Mouse (Mus musculus) limb, embryonic 13.5 days (tissue): ENCODE measurements around the gene Slc25a17. TPM values are rescaled to one million over a fixed set of nuclear protein-coding genes. Genes with fewer than 3 reads are reported as not detected.

ENCODE experiments used
- ATAC-seq: fragments of 200-750 bp; cut with Nextera tagmentation; 2 replicates; pipeline ENCODE4 v1.8.0; 2017; ENCODE audit warnings: low read depth, moderate number of reproducible peaks, moderate TSS enrichment; ENCODE audit not compliant: low FRiP score
- H3K27ac ChIP-seq: fragments of 300-500 bp; sonication (generic); 2 replicates; pipeline ENCODE4 v1.5.1; 2015; ENCODE audit warnings: inconsistent platforms, mild to moderate bottlenecking, moderate library complexity
- H3K27me3 ChIP-seq: fragments of 300-500 bp; sonication (generic); 2 replicates; pipeline ENCODE4 v1.6.1; 2015; ENCODE audit warnings: mild to moderate bottlenecking, inconsistent platforms
- H3K36me3 ChIP-seq: fragments of 300-500 bp; sonication (generic); 2 replicates; pipeline ENCODE4 v1.6.1; 2015; ENCODE audit warnings: inconsistent platforms, mild to moderate bottlenecking, moderate library complexity
- H3K4me1 ChIP-seq: fragments of 300-500 bp; sonication (generic); 2 replicates; pipeline ENCODE4 v1.6.1; 2015; ENCODE audit warnings: inconsistent platforms
- H3K4me2 ChIP-seq: fragments of 300-500 bp; sonication (generic); replicated peaks from 2 replicates; pipeline ENCODE4 v1.6.1; 2015; ENCODE audit warnings: inconsistent platforms, mild to moderate bottlenecking, moderate library complexity
- H3K4me3 ChIP-seq: fragments of 300-500 bp; sonication (generic); 2 replicates; pipeline ENCODE4 v1.5.1; 2015; ENCODE audit warnings: moderate library complexity, mild to moderate bottlenecking, inconsistent platforms
- H3K9ac ChIP-seq: fragments of 300-500 bp; sonication (generic); 2 replicates; pipeline ENCODE4 v1.6.1; 2015; ENCODE audit warnings: mild to moderate bottlenecking, inconsistent platforms
- H3K9me3 ChIP-seq: fragments of 300-500 bp; sonication (generic); 2 replicates; pipeline ENCODE4 v1.6.1; 2016; ENCODE audit warnings: inconsistent platforms
- WGBS: fragments of 180-500 bp; shearing (Covaris S2); methylation state at CpG from one replicate; pipeline ENCODE4 v1.1.7; 2015; 5-methylcytosine and 5-hydroxymethylcytosine counted together
- polyA plus RNA-seq: library from polyadenylated mRNA; unstranded; fragments of >200 nt; fragmentation: Nextera tagmentation; extraction: Ambion mirVana; gene quantifications from 2 replicates; pipeline ENCODE4 v1.2.1, GENCODE M21; 2015

Slc25a17 gene
- polyA plus RNA-seq, 1 experiment from 2014 or later = 117 TPM

- H3K4me2 ChIP-seq = no peak overlapping the region
- no peaks in the 10 kb centered on the region for H3K27me3 ChIP-seq
- H3K27ac ChIP-seq = no peak overlapping the region
- peaks cover 91% of the 10 kb centered on the region for H3K36me3 ChIP-seq
- no peak for ATAC-seq
- no peak overlapping the region for H3K4me3 ChIP-seq
- H3K9me3 ChIP-seq = no peaks in the 10 kb centered on the region
- H3K4me1 ChIP-seq = no peaks in the 10 kb centered on the region
- no peak overlapping the region for H3K9ac ChIP-seq
- WGBS = 93% methylated on average over 1 of the region's 1 CpGs
Observed at GRCm38 (mm10) chr15:81368601-81369000, 8.0 kb upstream of the Slc25a17 start.

- Histone ChIP-seq H3K9ac (no peak overlapping the region; the same call in 1 of the 2 replicates), H3K36me3 (peaks cover 78% of the 10 kb centered on the region), H3K27ac (no peak overlapping the region), H3K4me2 (no peak overlapping the region), H3K9me3 (no peaks in the 10 kb centered on the region), H3K4me3 (no peak overlapping the region), H3K27me3 (no peaks in the 10 kb centered on the region), H3K4me1 (peaks cover 6% of the 10 kb centered on the region; the same call in 1 of the 2 replicates)
- 81% methylated on average over 4 of the region's 4 CpGs for WGBS
- ATAC-seq = no peak
Observed at GRCm38 (mm10) chr15:81366241-81366640, 5.6 kb upstream of the Slc25a17 start.

GRCm38 (mm10) chr15:81365246-81365645 is 4.6 kb upstream of the Slc25a17 start:
- Histone ChIP-seq H3K27ac (no peak overlapping the region), H3K9ac (no peak overlapping the region), H3K4me1 (peaks cover 11% of the 10 kb centered on the region; the same call in 1 of the 2 replicates), H3K9me3 (no peaks in the 10 kb centered on the region), H3K27me3 (no peaks in the 10 kb centered on the region), H3K4me2 (no peak overlapping the region), H3K4me3 (no peak overlapping the region), H3K36me3 (peaks cover 71% of the 10 kb centered on the region)
- WGBS = 87% methylated on average over 8 of the region's 8 CpGs
- ATAC-seq = no peak

GRCm38 (mm10) chr15:81364271-81364670 is 3.7 kb upstream of the Slc25a17 start:
- WGBS = 87% methylated on average over 1 of the region's 1 CpGs
- peaks cover 62% of the 10 kb centered on the region for H3K36me3 ChIP-seq

GRCm38 (mm10) chr15:81362501-81362900 is 1.9 kb upstream of the Slc25a17 start:
- H3K4me3 ChIP-seq = no peak overlapping the region
- no peak for ATAC-seq
- 61% methylated on average over 1 of the region's 1 CpGs for WGBS
- no peak overlapping the region for H3K27ac ChIP-seq
- no peaks in the 10 kb centered on the region for H3K27me3 ChIP-seq
- no peak overlapping the region for H3K4me2 ChIP-seq
- H3K9me3 ChIP-seq = no peaks in the 10 kb centered on the region
- peaks cover 45% of the 10 kb centered on the region for H3K36me3 ChIP-seq
- no peak overlapping the region for H3K9ac ChIP-seq
- peaks cover 26% of the 10 kb centered on the region for H3K4me1 ChIP-seq

More at GRCm38 (mm10) chr15:81364271-81364670, 3.7 kb upstream of the Slc25a17 start:
- ATAC-seq = no peak
- no peak overlapping the region for H3K4me2 ChIP-seq
- peaks cover 20% of the 10 kb centered on the region for H3K4me1 ChIP-seq
- no peaks in the 10 kb centered on the region for H3K9me3 ChIP-seq
- no peak overlapping the region for H3K4me3 ChIP-seq
- H3K9ac ChIP-seq = no peak overlapping the region
- H3K27me3 ChIP-seq = no peaks in the 10 kb centered on the region
- H3K27ac ChIP-seq = no peak overlapping the region

- Histone ChIP-seq H3K9me3 (no peaks in the 10 kb centered on the region), H3K4me1 (peaks cover 32% of the 10 kb centered on the region), H3K4me2 (peak overlapping the region; percentile 79), H3K27me3 (no peaks in the 10 kb centered on the region), H3K4me3 (peak overlapping the region; percentile 78; the same call in 1 of the 2 replicates), H3K9ac (peak overlapping the region; percentile 40; the same call in 1 of the 2 replicates), H3K27ac (peak overlapping the region; percentile 77), H3K36me3 (peaks cover 35% of the 10 kb centered on the region)
- WGBS = 29% methylated on average over 10 of the region's 10 CpGs
- no peak for ATAC-seq
Observed at GRCm38 (mm10) chr15:81361417-81362015, 904 bp upstream of the Slc25a17 start.

GRCm38 (mm10) chr15:81361022-81361404 is 401 bp upstream of the Slc25a17 start:
- Histone ChIP-seq H3K36me3 (peaks cover 30% of the 10 kb centered on the region), H3K9me3 (no peaks in the 10 kb centered on the region), H3K27ac (peak overlapping the region; percentile 77; the same call in 1 of the 2 replicates), H3K27me3 (no peaks in the 10 kb centered on the region), H3K4me3 (peak overlapping the region; percentile 78), H3K4me1 (peaks cover 32% of the 10 kb centered on the region), H3K9ac (peak overlapping the region; percentile 40; the same call in 1 of the 2 replicates), H3K4me2 (peak overlapping the region; percentile 79)
- WGBS = 31% methylated on average over 6 of the region's 6 CpGs
- ATAC-seq = peak; percentile 74

GRCm38 (mm10) chr15:81359421-81359820 is 1.2 kb downstream of the Slc25a17 start:
- Histone ChIP-seq H3K4me2 (peak overlapping the region; percentile 79), H3K4me3 (peak overlapping the region; percentile 2), H3K27me3 (no peaks in the 10 kb centered on the region), H3K36me3 (peaks cover 15% of the 10 kb centered on the region), H3K4me1 (peaks cover 32% of the 10 kb centered on the region), H3K27ac (no peak overlapping the region), H3K9ac (no peak overlapping the region), H3K9me3 (no peaks in the 10 kb centered on the region)
- 89% methylated on average over 5 of the region's 5 CpGs for WGBS
- ATAC-seq = no peak

- no peak overlapping the region for H3K4me3 ChIP-seq
- ATAC-seq = no peak
- WGBS = 84% methylated on average over 3 of the region's 3 CpGs
- H3K27me3 ChIP-seq = no peaks in the 10 kb centered on the region
- H3K4me2 ChIP-seq = 0 out of 2 replicates have a peak overlapping the region, but pooled peaks have one; percentile 79
- no peak overlapping the region for H3K27ac ChIP-seq
- H3K9me3 ChIP-seq = no peaks in the 10 kb centered on the region
- peaks cover 32% of the 10 kb centered on the region for H3K4me1 ChIP-seq
- H3K36me3 ChIP-seq = peaks cover 14% of the 10 kb centered on the region
- H3K9ac ChIP-seq = no peak overlapping the region
Observed at GRCm38 (mm10) chr15:81358943-81359342, 1.7 kb downstream of the Slc25a17 start.

GRCm38 (mm10) chr15:81356946-81357345 is 3.7 kb downstream of the Slc25a17 start:
- Histone ChIP-seq H3K27me3 (no peaks in the 10 kb centered on the region), H3K4me3 (no peak overlapping the region), H3K4me2 (0 out of 2 replicates have a peak overlapping the region, but pooled peaks have one; percentile 4), H3K36me3 (peaks cover 3% of the 10 kb centered on the region; the same call in 1 of the 2 replicates), H3K9me3 (no peaks in the 10 kb centered on the region), H3K27ac (no peak overlapping the region), H3K4me1 (peaks cover 32% of the 10 kb centered on the region), H3K9ac (peak overlapping the region; percentile 31; the same call in 1 of the 2 replicates)
- WGBS = 23% methylated on average over 5 of the region's 5 CpGs
- ATAC-seq = no peak

GRCm38 (mm10) chr15:81355146-81355761 is 5.4 kb downstream of the Slc25a17 start:
- H3K4me3 ChIP-seq = no peak overlapping the region
- peaks cover 26% of the 10 kb centered on the region for H3K4me1 ChIP-seq
- H3K9ac ChIP-seq = no peak overlapping the region
- H3K27ac ChIP-seq = no peak overlapping the region
- H3K9me3 ChIP-seq = no peaks in the 10 kb centered on the region
- peaks cover 3% of the 10 kb centered on the region; the same call in 1 of the 2 replicates for H3K36me3 ChIP-seq
- no peak for ATAC-seq
- no peaks in the 10 kb centered on the region for H3K27me3 ChIP-seq
- WGBS = 62% methylated on average over 3 of the region's 3 CpGs
- H3K4me2 ChIP-seq = no peak overlapping the region

- no peaks in the 10 kb centered on the region for H3K27me3 ChIP-seq
- H3K4me3 ChIP-seq = no peak overlapping the region
- 66% methylated on average over 1 of the region's 1 CpGs for WGBS
- H3K9me3 ChIP-seq = no peaks in the 10 kb centered on the region
- H3K36me3 ChIP-seq = peaks cover 3% of the 10 kb centered on the region; the same call in 1 of the 2 replicates
- no peak overlapping the region for H3K4me2 ChIP-seq
- H3K27ac ChIP-seq = no peak overlapping the region
- ATAC-seq = no peak
- H3K9ac ChIP-seq = no peak overlapping the region
- peaks cover 13% of the 10 kb centered on the region for H3K4me1 ChIP-seq
Observed at GRCm38 (mm10) chr15:81352638-81353037, 8.0 kb downstream of the Slc25a17 start.
